Mouse (Mus musculus) myocyte (in vitro differentiated cells): Measurements from ENCODE around the gene Tfg.

Experiments
- CEBPB ChIP-seq: IDR thresholded peaks from 2 replicates; pipeline ENCODE4 v1.6.1; 2011; ENCODE audit warnings: mild to moderate bottlenecking, moderate library complexity; ENCODE audit not compliant: poor library complexity, insufficient read depth, severe bottlenecking
- E2F4 ChIP-seq: IDR thresholded peaks from one replicate; pipeline ENCODE4 v1.6.1; 2011; ENCODE audit warnings: mild to moderate bottlenecking, control low read depth, moderate library complexity; ENCODE audit not compliant: insufficient read depth
- MAX ChIP-seq: IDR thresholded peaks from one replicate; pipeline ENCODE4 v1.6.1; 2011; ENCODE audit warnings: low read depth, mild to moderate bottlenecking, control low read depth
- MYOG ChIP-seq, 3 experiments: IDR thresholded peaks; one replicate each; pipeline ENCODE4 v1.6.1; 2011; ENCODE audit warnings: control low read depth in 2 of 3, low read depth in 2 of 3, mild to moderate bottlenecking in 2 of 3; ENCODE audit not compliant: insufficient read length in 2 of 3, control insufficient read depth in 1 of 3, insufficient read depth in 1 of 3
- POLR2A ChIP-seq: IDR thresholded peaks from one replicate; pipeline ENCODE4 v1.6.1; 2011; ENCODE audit warnings: low read depth, mild to moderate bottlenecking, control low read depth, moderate library complexity; ENCODE audit not compliant: insufficient read length
- REST ChIP-seq: IDR thresholded peaks from one replicate; pipeline ENCODE4 v1.6.1; 2011; ENCODE audit warnings: mild to moderate bottlenecking, control low read depth, moderate library complexity; ENCODE audit not compliant: insufficient read depth, insufficient read length
- TCF12 ChIP-seq: IDR thresholded peaks from one replicate; pipeline ENCODE4 v1.6.1; 2011; ENCODE audit warnings: mild to moderate bottlenecking, control low read depth; ENCODE audit not compliant: poor library complexity, insufficient read depth, severe bottlenecking
- USF1 ChIP-seq: IDR thresholded peaks from one replicate; pipeline ENCODE4 v1.6.1; 2011; ENCODE audit warnings: low read depth, mild to moderate bottlenecking, control low read depth, moderate library complexity

- TF ChIP-seq MAX (no peak), POLR2A (no peak), USF1 (no peak), TCF12 (no peak), E2F4 (no peak), CEBPB (no peak), MYOG (IDR thresholded peaks at IDR 0.05; ENCODE audit: control insufficient read depth in 1 of 3, insufficient read depth in 1 of 3, insufficient read length in 2 of 3, low read depth in 2 of 3) (no peak), REST (no peak)
These were observed 46.3 kb downstream of the Tfg start for GRCm38 (mm10) chr16:56670941-56671340.
